Mouse (Mus musculus) heart, adult 10 weeks (tissue): ENCODE results near the gene Erh. TPM values are rescaled to one million over a fixed set of nuclear protein-coding genes. Genes with fewer than 3 reads are reported as not detected.

Experiments
- polyA plus RNA-seq: library from polyadenylated mRNA; stranded (reverse); fragments of 350-450 nt; fragmentation: Illumina TruSeq; extraction: RNeasy Lipid Tissue Mini Kit (QIAGEN cat#74804); gene quantifications from one replicate; pipeline ENCODE4 v1.2.3, GENCODE M21; 2014; ENCODE audit warnings: low read depth, low replicate concordance

Gene Erh
- polyA plus RNA-seq = 39.8 TPM

GRCm38 (mm10) chr12:80643693-80644505, at the start of gene Erh, which contains the start of gene Slc39a9:
Erh (minus strand) TSS chr12:80644341.
Slc39a9 (plus strand) TSS chr12:80643883.

GRCm38 (mm10) chr12:80692269-80692972, 48.3 kb upstream of the Erh start, which contains the start of gene Plekhd1:
Plekhd1 (plus strand) TSS chr12:80692591.

Other genes starting within 250 kb of the Erh start
- gene Dcaf5, start 207.7 kb downstream of the Erh start, polyA plus RNA-seq = 23.8 TPM
- gene Exd2, start 181.2 kb downstream of the Erh start, polyA plus RNA-seq = 23.7 TPM
- 3.5 TPM for gene Galnt16, start 126.1 kb downstream of the Erh start, polyA plus RNA-seq
- 15.9 TPM for gene Slc39a9, start 458 bp downstream of the Erh start, polyA plus RNA-seq
- gene Plekhd1, start 48.2 kb upstream of the Erh start, polyA plus RNA-seq = not detected
- gene Ccdc177, start 116.3 kb upstream of the Erh start, polyA plus RNA-seq = not detected
- gene Susd6, start 146.2 kb upstream of the Erh start, polyA plus RNA-seq = 61.3 TPM